Mouse (Mus musculus) hindbrain, postnatal 0 days (tissue): Measurements from ENCODE around the gene Sort1. TPM values are rescaled to one million over a fixed set of nuclear protein-coding genes. Genes with fewer than 3 reads are reported as not detected.

Experiments
- ATAC-seq: fragments of 200-750 bp; cut with Nextera tagmentation; 2 replicates; pipeline ENCODE4 v1.8.0; 2017; ENCODE audit warnings: mild to moderate bottlenecking, moderate TSS enrichment, moderate library complexity
- DNase-seq: peaks from one replicate; pipeline ENCODE4 v3.0.0-alpha.2; 2015; ENCODE audit warnings: low spot score
- H3K27ac ChIP-seq: fragments of 300-500 bp; sonication (generic); 2 replicates; pipeline ENCODE4 v1.5.1; 2014; ENCODE audit warnings: mild to moderate bottlenecking
- H3K27me3 ChIP-seq: fragments of 300-500 bp; sonication (generic); 2 replicates; pipeline ENCODE4 v1.6.1; 2014; ENCODE audit warnings: low read length, mixed read lengths; ENCODE audit not compliant: insufficient read depth
- H3K36me3 ChIP-seq: fragments of 300-500 bp; sonication (generic); 2 replicates; pipeline ENCODE4 v1.6.1; 2014; ENCODE audit warnings: low read length, mixed read lengths; ENCODE audit not compliant: insufficient read depth
- H3K4me1 ChIP-seq: fragments of 300-500 bp; sonication (generic); 2 replicates; pipeline ENCODE4 v1.6.1; 2014; ENCODE audit warnings: antibody characterized with exemption, low read length, mixed read lengths; ENCODE audit not compliant: insufficient read depth
- H3K4me2 ChIP-seq: fragments of 300-500 bp; sonication (generic); 2 replicates; pipeline ENCODE4 v1.6.1; 2014; ENCODE audit warnings: low read depth, mild to moderate bottlenecking, low read length, moderate library complexity, mixed read lengths
- H3K4me3 ChIP-seq: fragments of 300-500 bp; sonication (generic); 2 replicates; pipeline ENCODE4 v1.5.1; 2014; ENCODE audit warnings: low read length
- H3K9ac ChIP-seq: fragments of 300-500 bp; sonication (generic); replicated peaks from 2 replicates; pipeline ENCODE4 v1.6.1; 2014; ENCODE audit warnings: mild to moderate bottlenecking, low read length, moderate library complexity, mixed read lengths
- H3K9me3 ChIP-seq: fragments of 300-500 bp; sonication (generic); 2 replicates; pipeline ENCODE4 v1.6.1; 2016; ENCODE audit warnings: low read length, mixed read lengths
- CTCF ChIP-seq: IDR thresholded peaks from 2 replicates; pipeline ENCODE4 v1.5.1; 2016; ENCODE audit warnings: antibody characterized with exemption, control low read depth, low read depth
- WGBS: fragments of 180-500 bp; shearing (Covaris S2); extraction: QIAGEN DNeasy Blood & Tissue Kit; methylation state at CpG from one replicate; pipeline ENCODE4 v1.1.7; 2014; 5-methylcytosine and 5-hydroxymethylcytosine counted together
- polyA plus RNA-seq: library from polyadenylated mRNA; unstranded; fragments of >200 nt; fragmentation: Nextera tagmentation; extraction: Ambion mirVana; gene quantifications from 2 replicates; pipeline ENCODE4 v1.2.1, GENCODE M21; 2015
- total RNA-seq: library from RNA; depleted of rRNA; stranded (reverse); fragments of >200 nt; gene quantifications from 2 replicates; pipeline ENCODE4 v1.2.3, GENCODE M21; 2014

Sort1 gene
- total and polyA plus RNA-seq, 2 experiments from 2014 or later, result 13.3 to 65.0 TPM

GRCm38 (mm10) chr3:108295379-108296219 is 11.7 kb downstream of the Sort1 start:
- TF ChIP-seq CTCF, result no peak
- Histone ChIP-seq H3K27ac (peak overlapping the region; percentile 78), H3K4me1 (peaks cover 32% of the 10 kb centered on the region), H3K36me3 (no peaks in the 10 kb centered on the region), H3K4me3 (no peak overlapping the region), H3K9me3 (no peaks in the 10 kb centered on the region), H3K27me3 (no peaks in the 10 kb centered on the region), H3K9ac (peak overlapping the region; percentile 22; the same call in 1 of the 2 replicates), H3K4me2 (peak overlapping the region; percentile 43)
- ATAC-seq (peak; percentile 39; the same call in 1 of the 2 replicates), DNase-seq (peak; percentile 59)
- WGBS, result 20% methylated on average over 14 of the region's 14 CpGs

DNA sequence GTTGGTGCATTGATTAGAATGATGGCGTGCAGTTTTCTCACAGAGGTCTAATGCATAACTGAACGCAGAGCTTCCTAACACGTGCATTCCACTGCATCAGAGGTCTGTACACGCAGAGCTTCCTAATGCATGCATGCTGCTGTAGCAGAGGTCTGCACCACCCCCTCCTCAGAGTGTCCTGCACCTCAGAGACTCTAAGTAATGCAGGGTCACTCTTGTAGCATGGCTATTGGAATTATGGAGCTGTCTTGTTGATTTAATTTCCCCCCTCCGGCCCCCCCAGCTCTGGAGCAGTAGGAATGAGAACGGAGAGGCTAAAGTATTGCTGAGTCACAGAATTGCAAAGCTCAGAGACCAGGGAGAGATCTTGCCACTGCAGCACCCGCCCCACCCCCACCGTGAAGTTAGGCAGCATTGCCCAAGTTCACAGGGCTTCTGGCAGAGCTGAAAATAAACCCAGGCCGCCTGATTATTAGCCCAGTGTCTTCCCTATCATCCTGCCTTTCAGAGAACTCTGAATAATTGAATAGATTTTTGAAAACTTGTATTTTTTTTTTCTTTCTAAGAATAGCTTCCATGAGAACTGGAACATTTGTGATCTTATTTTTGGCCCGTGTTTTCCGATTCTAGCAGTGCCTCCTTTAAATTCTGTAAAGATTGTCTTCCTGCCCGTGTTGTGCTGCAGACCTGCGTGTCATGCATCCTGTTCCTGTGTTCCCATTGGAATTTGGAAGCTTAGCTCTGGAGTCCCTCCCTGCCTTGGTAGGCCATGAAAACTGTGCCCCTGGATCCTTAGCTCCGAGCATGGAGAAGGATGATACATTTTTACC is 12.6 kb downstream of the Sort1 start:
- Histone ChIP-seq H3K4me3 (no peak overlapping the region), H3K9me3 (no peaks in the 10 kb centered on the region), H3K4me2 (peak overlapping the region; percentile 43), H3K27ac (peak overlapping the region; percentile 78), H3K36me3 (no peaks in the 10 kb centered on the region), H3K27me3 (no peaks in the 10 kb centered on the region), H3K9ac (0 out of 2 replicates have a peak overlapping the region, but pooled peaks have one; percentile 3), H3K4me1 (peaks cover 32% of the 10 kb centered on the region)
- WGBS, result 13% methylated on average over 14 of the region's 14 CpGs
- peak; percentile 54 for DNase-seq
- no peak for TF ChIP-seq CTCF
- ATAC-seq, result peak; percentile 76

DNA sequence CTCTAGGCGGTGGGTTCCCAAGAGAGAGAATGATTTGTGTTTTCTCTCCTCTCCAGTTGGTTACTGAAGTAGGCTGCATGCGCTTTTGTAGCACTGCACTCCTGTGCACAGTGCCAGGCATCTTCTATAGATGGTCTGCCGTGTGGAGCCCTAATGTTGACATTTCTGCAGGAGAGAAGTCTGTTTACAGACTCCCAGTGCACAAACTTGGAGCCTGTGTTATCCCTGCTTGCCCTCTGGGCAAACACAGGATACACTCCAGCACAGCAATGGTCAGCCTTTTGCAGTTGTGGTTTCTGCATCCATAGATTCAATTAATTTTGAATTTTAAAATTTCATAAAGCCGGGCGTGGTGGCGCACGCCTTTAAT is 13.2 kb downstream of the Sort1 start:
- DNase-seq (no peak), ATAC-seq (no peak)
- no peaks in the 10 kb centered on the region for H3K36me3 ChIP-seq
- peak overlapping the region; percentile 78 for H3K27ac ChIP-seq
- no peak for TF ChIP-seq CTCF
- peaks cover 32% of the 10 kb centered on the region for H3K4me1 ChIP-seq
- WGBS, result 62% methylated on average over 7 of the region's 7 CpGs
- H3K4me3 ChIP-seq, result no peak overlapping the region
- no peaks in the 10 kb centered on the region for H3K9me3 ChIP-seq
- H3K27me3 ChIP-seq, result no peaks in the 10 kb centered on the region
- peak overlapping the region; percentile 43; the same call in 1 of the 2 replicates for H3K4me2 ChIP-seq
- H3K9ac ChIP-seq, result 0 out of 2 replicates have a peak overlapping the region, but pooled peaks have one; percentile 3

GRCm38 (mm10) chr3:108297603-108298553 is 14.0 kb downstream of the Sort1 start:
- Histone ChIP-seq H3K4me3 (no peak overlapping the region), H3K9me3 (no peaks in the 10 kb centered on the region), H3K27me3 (no peaks in the 10 kb centered on the region), H3K27ac (peak overlapping the region; percentile 8; the same call in 1 of the 2 replicates), H3K4me1 (peaks cover 32% of the 10 kb centered on the region), H3K4me2 (no peak overlapping the region), H3K36me3 (no peaks in the 10 kb centered on the region), H3K9ac (no peak overlapping the region)
- ATAC-seq (peak; percentile 24; the same call in 1 of the 2 replicates), DNase-seq (no peak)
- no peak for TF ChIP-seq CTCF
- 54% methylated on average over 7 of the region's 7 CpGs for WGBS

DNA sequence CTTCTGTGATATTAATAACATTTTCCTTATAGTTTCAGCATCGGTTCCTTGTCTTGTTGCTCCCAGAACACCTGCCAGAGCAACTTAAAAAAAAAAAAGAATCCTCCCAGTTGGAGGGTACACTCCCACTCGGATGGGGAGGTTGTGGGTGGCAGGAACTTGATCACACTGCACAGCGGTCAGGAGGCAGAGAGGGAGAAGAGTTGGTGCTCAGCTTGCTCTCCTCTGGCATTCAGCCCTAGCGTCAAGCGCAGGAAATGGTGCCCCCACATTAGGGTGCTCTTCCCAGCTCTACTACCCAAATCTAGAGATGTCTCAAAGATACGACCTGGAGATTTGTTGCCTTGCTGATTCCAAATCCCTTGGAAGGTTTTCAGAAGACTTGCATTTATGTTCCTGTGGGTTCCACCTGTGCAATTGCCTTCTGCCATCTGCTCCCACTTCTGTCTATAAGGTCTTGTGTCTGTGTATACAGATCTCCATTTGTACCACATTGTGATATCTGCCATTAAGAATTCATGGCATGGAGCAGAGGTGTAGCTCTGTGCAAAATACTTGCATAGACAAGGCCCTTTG is 16.7 kb downstream of the Sort1 start:
- peaks cover 23% of the 10 kb centered on the region for H3K4me1 ChIP-seq
- no peak for TF ChIP-seq CTCF
- no peaks in the 10 kb centered on the region for H3K36me3 ChIP-seq
- no peaks in the 10 kb centered on the region for H3K9me3 ChIP-seq
- ATAC-seq (no peak), DNase-seq (no peak)
- H3K4me3 ChIP-seq, result no peak overlapping the region
- 69% methylated on average over 6 of the region's 6 CpGs for WGBS
- H3K27ac ChIP-seq, result no peak overlapping the region
- H3K4me2 ChIP-seq, result no peak overlapping the region
- H3K9ac ChIP-seq, result no peak overlapping the region
- H3K27me3 ChIP-seq, result no peaks in the 10 kb centered on the region
